Mouse (Mus musculus) embryo, embryonic 11 days (tissue): ENCODE data around the gene Cep350.

ENCODE experiments used
- DNase-seq: peaks from one replicate; pipeline ENCODE4 v3.0.0-alpha.2; 2015

The Cep350 gene

DNA sequence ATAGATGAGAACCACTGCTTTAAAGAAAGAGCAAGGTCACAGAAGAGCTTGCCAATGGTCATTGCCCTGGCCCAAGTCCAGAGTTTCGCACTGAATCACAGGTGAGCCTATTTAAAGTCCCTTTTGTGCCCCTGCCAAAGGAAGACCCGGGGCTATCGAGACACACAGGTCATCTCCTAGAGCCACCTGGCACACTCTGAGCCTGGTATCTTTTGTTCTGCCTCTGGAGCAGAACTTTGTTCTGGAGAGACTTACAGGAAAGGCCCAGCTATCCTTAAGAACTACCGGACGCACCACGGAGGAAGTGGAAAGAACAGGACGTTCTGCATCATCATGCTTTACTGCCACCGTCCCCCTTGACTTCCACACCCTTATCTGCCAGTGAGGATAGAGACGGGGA lies 167.4 kb downstream of the Cep350 start:
- DNase-seq: no peak

- no peak for DNase-seq
Measured at GRCm38 (mm10) chr1:155801014-155801991, 171.8 kb downstream of the Cep350 start.

DNA sequence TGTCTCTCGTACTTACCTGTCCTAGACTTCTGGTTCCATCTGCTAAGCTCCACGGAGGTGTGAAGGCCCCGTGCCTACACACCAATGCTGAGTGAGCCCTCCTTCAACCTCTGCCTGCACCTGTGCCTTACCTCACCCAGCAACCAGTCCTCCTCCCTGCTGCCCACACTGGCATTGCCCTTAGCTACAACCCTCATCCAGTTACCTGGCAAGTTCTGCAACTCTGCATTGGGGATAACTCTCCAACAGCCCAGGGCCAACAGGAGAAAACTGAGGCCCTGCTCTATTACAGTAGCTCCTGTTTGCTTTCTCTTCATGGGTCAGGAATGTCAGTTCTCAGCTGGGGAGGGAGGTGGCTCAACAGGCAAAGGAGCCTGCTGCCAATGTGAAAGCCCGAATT lies 175.1 kb downstream of the Cep350 start:
- DNase-seq: no peak

DNA sequence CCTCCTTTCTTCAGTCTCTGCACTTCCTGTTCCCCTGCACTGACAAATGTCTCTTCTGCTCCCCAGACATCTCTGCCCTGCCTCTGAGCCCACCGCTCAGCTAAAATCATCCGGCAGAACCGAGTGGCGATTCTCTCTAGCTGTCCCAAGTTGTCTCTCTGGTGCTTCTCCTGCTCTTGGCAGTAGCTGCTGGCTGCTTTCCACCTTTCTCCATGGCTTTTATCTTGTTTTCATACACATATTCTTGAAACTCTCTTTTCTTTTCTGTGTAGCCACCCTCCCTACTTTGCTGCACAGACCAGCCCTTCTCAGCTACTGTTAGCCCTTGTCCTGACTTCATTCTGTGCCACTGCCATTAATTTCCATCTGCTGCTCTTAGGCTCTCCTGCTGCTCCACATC lies 175.6 kb downstream of the Cep350 start:
- DNase-seq: no peak

DNA sequence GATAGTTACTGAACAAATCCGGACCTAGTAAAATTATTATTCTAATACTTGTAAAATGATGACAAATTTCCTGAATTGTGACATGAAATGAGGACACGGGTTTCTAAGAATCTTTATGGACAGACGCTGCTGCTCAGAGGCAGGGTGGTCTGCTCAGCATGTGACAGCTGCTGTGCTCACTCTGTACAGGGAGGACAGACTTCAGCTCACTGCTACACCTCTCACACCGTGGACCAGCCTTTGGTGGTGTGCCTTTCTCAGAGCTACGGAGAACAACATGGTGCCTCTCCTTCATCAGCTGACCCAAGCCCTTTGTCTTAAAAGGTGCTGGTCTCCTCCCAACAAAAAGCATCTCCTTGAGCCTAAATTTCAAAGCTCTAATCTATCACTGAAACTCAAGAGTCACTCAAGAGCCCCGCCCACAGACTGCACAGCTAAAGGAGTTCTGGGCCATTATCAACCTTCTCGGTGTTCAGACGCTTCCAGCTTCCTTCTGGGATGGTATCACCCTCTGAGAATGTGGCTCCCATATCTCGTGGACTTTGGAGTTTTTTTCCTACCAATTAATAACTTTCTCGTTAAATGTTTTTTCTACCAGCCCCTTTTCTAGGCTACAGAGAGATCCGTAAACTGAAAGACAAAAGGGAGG lies 176.2 kb downstream of the Cep350 start:
- no peak for DNase-seq

DNA sequence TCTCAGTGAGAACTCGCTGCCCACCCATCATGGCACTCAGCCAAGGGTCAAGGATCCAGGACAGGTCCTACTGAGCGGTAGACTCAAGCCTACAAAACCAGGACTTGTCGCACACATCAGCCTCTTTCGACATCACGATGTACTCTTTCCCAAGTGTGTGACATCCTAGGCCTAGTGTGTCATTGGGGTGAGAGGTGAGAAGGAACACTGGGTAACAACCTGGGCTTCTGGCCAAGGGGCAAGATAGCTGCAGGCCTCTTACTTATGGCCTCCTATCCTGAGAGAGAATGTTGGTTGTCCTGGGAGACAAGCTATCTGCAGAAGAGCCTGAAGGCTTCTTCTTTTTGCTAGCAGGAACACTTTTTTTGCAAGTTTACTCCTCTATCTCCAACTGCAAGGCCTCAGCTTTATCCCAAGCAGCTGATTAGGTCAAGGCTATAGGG lies 177.2 kb downstream of the Cep350 start:
- DNase-seq: no peak
